Mouse (Mus musculus): ENCODE measurements at regions not wholly inside any gene's neighbourhood (a gene's known extent, or its start where the extent isn't known, plus 50 kb on each side); places are given as distances from the start of the nearest gene placed in this dataset.
"Not testable (repeated sequence)": the region's sequence is repeated elsewhere in the genome, so short reads cannot be mapped to it uniquely, and the experiment has no call there.

DNA sequence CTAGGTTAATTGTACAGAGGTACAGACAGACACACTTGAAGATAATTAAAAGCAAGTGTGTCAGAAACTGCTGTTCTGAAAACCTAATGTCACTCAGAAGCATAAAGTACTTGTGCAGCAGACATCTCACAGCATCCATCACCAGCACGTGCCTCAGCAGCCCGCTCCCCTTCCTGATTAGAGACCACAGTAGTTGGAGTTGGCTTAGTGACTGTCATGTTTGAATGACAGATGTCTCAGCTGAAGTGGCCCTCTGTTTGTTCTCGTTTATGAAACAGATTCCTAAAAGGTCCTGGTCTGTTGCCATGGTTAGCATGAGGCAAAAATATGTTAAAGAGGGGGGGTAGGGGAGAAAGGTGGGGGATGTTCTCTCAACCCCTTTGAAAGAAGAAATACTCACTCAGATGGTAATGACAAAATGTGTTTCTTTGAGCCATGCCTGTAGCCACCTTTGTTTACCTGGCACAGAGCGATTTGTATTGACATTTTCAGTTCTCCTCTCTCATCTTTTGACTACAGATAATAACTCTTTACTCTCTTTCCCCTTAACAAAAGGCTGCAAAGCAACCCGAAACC lies 100.2 kb upstream of the Pou6f2 start:
- Histone ChIP-seq H3K9ac (ENCODE audit: low read length) (no peak overlapping the region), H3K36me3 (ENCODE audit: control insufficient read depth, insufficient read depth, low read length) (no peaks in the 10 kb centered on the region), H3K9me3 (ENCODE audit: control insufficient read depth, low read length) (no peaks in the 10 kb centered on the region; the same call in 1 of the 2 replicates), H3K4me3 (ENCODE audit: low read depth, low read length) (no peak overlapping the region), H3K27me3 (ENCODE audit: control insufficient read depth, insufficient read depth, low read length) (no peaks in the 10 kb centered on the region), H3K27ac (replicated peaks; ENCODE audit: low read depth, low read length) (no peak overlapping the region), H3K4me2 (ENCODE audit: low read depth, severe bottlenecking) (no peak overlapping the region), H3K4me1 (ENCODE audit: control insufficient read depth, insufficient read depth, low read length) (no peaks in the 10 kb centered on the region)
- ATAC-seq (ENCODE audit: insufficient number of reproducible peaks, low FRiP score, low TSS enrichment, low read depth) (no peak), DNase-seq (ENCODE audit: low spot score) (no peak)
- 21% methylated on average over 5 of the region's 5 CpGs for WGBS

DNA sequence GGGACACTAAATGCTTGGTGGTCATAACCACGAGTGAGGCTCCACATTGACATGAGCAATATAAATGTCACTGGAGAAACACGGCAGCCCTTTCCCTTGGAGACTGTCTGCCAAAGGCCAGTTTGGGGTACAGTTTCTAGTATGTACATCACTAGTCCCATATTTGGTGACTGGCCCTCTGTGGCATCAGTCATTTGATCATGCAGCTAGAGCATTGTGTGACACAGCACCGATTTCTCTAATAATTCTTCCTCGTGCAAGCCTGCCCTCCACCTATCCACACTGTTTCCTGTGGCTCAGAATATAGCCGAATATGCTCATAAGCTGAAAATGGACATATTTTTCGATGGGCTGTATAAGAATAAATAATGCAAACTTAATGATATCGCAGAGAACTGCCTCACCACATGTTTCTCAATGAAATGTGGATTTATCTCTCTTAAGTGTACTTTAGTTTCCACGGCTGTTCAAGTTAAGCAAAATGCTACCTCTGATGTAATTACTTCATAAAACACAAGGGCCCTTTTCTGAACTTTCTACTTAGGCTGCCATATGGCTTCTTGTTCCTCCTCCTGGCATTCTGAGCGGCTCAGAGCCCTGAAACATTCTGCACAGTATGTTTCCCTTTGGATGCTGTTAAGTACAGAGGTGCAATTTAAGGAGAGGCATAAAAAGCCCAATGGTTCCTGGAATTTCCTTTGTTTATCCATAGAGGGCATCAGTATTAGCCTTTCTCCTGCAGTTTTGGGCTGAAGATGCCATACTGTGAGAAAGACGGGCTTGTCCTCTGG lies 97.7 kb upstream of the Pou6f2 start:
- DNase-seq (ENCODE audit: low spot score) (no peak), ATAC-seq (ENCODE audit: insufficient number of reproducible peaks, low FRiP score, low TSS enrichment, low read depth) (no peak)
- Histone ChIP-seq H3K4me2 (ENCODE audit: low read depth, severe bottlenecking) (no peak overlapping the region), H3K27ac (replicated peaks; ENCODE audit: low read depth, low read length) (no peak overlapping the region), H3K27me3 (ENCODE audit: control insufficient read depth, insufficient read depth, low read length) (no peaks in the 10 kb centered on the region), H3K36me3 (ENCODE audit: control insufficient read depth, insufficient read depth, low read length) (no peaks in the 10 kb centered on the region), H3K4me3 (ENCODE audit: low read depth, low read length) (no peak overlapping the region), H3K9ac (ENCODE audit: low read length) (no peak overlapping the region), H3K4me1 (ENCODE audit: control insufficient read depth, insufficient read depth, low read length) (no peaks in the 10 kb centered on the region), H3K9me3 (ENCODE audit: control insufficient read depth, low read length) (no peaks in the 10 kb centered on the region)
- WGBS: 61% methylated on average over 10 of the region's 10 CpGs

DNA sequence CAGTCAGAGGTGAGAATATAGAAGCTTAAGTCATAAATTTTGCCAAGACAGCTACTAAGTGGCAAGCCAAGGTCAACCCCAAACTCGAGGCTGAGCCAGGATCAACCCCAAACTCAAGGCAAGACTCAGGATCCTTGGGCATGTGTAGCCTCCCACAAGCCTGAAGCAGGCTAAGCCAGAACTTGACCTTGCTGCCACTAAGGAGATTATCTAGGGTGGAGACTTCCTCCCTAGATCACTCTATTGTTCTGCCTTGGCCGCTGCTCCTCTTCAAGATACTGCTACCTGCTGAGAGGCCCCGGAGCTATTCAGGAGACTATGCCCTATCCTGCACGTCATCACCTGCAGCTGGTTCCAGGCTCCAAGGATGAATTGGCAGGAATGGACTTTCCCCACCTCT lies 88.3 kb upstream of the Pou6f2 start:
- not testable (repeated sequence) for H3K27ac ChIP-seq (replicated peaks; ENCODE audit: low read depth, low read length); DNase-seq (ENCODE audit: low spot score); H3K4me2 ChIP-seq (ENCODE audit: low read depth, severe bottlenecking); H3K4me1 ChIP-seq (ENCODE audit: control insufficient read depth, insufficient read depth, low read length); H3K9me3 ChIP-seq (ENCODE audit: control insufficient read depth, low read length); ATAC-seq (ENCODE audit: insufficient number of reproducible peaks, low FRiP score, low TSS enrichment, low read depth); H3K36me3 ChIP-seq (ENCODE audit: control insufficient read depth, insufficient read depth, low read length); H3K9ac ChIP-seq (ENCODE audit: low read length); H3K4me3 ChIP-seq (ENCODE audit: low read depth, low read length); H3K27me3 ChIP-seq (ENCODE audit: control insufficient read depth, insufficient read depth, low read length)
- 41% methylated on average over 4 of the region's 4 CpGs for WGBS

DNA sequence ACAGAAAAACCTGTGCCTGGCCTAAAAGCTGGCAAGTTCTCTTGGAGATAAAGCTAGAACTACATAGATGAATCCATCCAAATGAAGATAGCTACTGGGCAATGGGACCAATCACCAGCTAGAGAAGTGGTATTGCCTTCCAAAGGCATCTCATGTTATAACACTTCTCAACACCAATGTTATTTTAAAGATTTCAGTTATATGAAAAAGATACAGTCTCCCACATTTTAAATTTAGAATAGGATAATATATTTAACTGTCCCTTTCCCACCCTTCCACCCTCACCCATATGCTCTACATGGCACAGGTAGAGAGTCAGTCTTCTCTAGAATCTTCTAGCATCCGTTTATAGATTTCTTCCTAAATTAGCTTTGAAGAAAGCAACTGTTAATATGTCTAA lies 87.6 kb upstream of the Pou6f2 start:
- Histone ChIP-seq H3K4me3 (ENCODE audit: low read depth, low read length) (no peak overlapping the region), H3K4me2 (ENCODE audit: low read depth, severe bottlenecking) (no peak overlapping the region), H3K27ac (replicated peaks; ENCODE audit: low read depth, low read length) (no peak overlapping the region), H3K9ac (ENCODE audit: low read length) (no peak overlapping the region), H3K4me1 (ENCODE audit: control insufficient read depth, insufficient read depth, low read length) (no peaks in the 10 kb centered on the region), H3K36me3 (ENCODE audit: control insufficient read depth, insufficient read depth, low read length) (no peaks in the 10 kb centered on the region), H3K9me3 (ENCODE audit: control insufficient read depth, low read length) (no peaks in the 10 kb centered on the region), H3K27me3 (ENCODE audit: control insufficient read depth, insufficient read depth, low read length) (no peaks in the 10 kb centered on the region)
- DNase-seq (ENCODE audit: low spot score): no peak
- 88% methylated on average over 1 of the region's 1 CpGs for WGBS
- ATAC-seq (ENCODE audit: insufficient number of reproducible peaks, low FRiP score, low TSS enrichment, low read depth): no peak

DNA sequence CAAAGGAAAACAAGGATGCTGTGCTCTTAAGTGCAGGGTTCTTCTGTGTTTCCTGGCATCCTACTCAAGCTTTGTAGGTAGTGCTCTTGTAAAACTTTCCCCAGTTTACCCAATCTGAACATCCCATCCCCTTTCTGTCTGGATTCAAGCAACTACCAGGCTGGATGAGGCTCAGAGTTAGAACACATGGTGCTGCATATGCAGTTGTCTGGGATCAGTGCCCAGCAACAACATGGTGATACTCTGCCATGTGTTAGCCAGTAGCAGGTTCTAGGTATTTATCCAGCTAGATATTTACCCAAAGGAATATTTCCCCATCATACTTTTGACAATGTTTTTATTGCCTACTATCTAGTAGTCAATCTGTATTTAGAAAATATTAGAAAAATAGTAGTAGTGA lies 78.8 kb upstream of the Pou6f2 start:
- H3K36me3 ChIP-seq (ENCODE audit: control insufficient read depth, insufficient read depth, low read length): no peaks in the 10 kb centered on the region
- no peaks in the 10 kb centered on the region for H3K4me1 ChIP-seq (ENCODE audit: control insufficient read depth, insufficient read depth, low read length)
- DNase-seq (ENCODE audit: low spot score) (no peak), ATAC-seq (ENCODE audit: insufficient number of reproducible peaks, low FRiP score, low TSS enrichment, low read depth) (no peak)
- no peak overlapping the region for H3K4me3 ChIP-seq (ENCODE audit: low read depth, low read length)
- H3K9ac ChIP-seq (ENCODE audit: low read length): no peak overlapping the region
- H3K27me3 ChIP-seq (ENCODE audit: control insufficient read depth, insufficient read depth, low read length): no peaks in the 10 kb centered on the region
- H3K4me2 ChIP-seq (ENCODE audit: low read depth, severe bottlenecking): no peak overlapping the region
- no peak overlapping the region for H3K27ac ChIP-seq (replicated peaks; ENCODE audit: low read depth, low read length)
- no peaks in the 10 kb centered on the region for H3K9me3 ChIP-seq (ENCODE audit: control insufficient read depth, low read length)

DNA sequence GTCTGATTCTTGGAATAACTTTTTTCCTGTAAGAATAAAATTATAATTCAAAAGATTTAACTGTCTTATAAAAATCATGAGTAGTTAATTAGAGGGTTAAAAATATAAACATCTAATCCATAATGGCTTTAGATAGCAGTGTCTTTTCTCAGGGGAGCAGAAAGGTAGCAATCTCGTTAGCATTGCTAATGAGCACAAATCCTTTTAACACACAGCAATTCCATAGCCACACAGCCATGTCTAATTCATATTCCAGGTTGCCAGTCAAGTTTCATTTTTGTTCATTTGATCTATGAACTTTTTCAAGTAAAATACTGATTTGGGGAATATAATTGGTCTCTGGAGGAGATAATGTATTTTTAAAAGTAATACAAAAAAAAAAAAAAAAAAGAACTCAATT lies 74.0 kb upstream of the Pou6f2 start:
- ATAC-seq (ENCODE audit: insufficient number of reproducible peaks, low FRiP score, low TSS enrichment, low read depth) (no peak), DNase-seq (ENCODE audit: low spot score) (no peak)
- Histone ChIP-seq H3K4me1 (ENCODE audit: control insufficient read depth, insufficient read depth, low read length) (no peaks in the 10 kb centered on the region), H3K36me3 (ENCODE audit: control insufficient read depth, insufficient read depth, low read length) (no peaks in the 10 kb centered on the region), H3K9me3 (ENCODE audit: control insufficient read depth, low read length) (no peaks in the 10 kb centered on the region), H3K4me2 (ENCODE audit: low read depth, severe bottlenecking) (no peak overlapping the region), H3K4me3 (ENCODE audit: low read depth, low read length) (no peak overlapping the region), H3K27me3 (ENCODE audit: control insufficient read depth, insufficient read depth, low read length) (no peaks in the 10 kb centered on the region), H3K9ac (ENCODE audit: low read length) (no peak overlapping the region), H3K27ac (replicated peaks; ENCODE audit: low read depth, low read length) (no peak overlapping the region)
- WGBS: 69% methylated on average over 1 of the region's 1 CpGs

DNA sequence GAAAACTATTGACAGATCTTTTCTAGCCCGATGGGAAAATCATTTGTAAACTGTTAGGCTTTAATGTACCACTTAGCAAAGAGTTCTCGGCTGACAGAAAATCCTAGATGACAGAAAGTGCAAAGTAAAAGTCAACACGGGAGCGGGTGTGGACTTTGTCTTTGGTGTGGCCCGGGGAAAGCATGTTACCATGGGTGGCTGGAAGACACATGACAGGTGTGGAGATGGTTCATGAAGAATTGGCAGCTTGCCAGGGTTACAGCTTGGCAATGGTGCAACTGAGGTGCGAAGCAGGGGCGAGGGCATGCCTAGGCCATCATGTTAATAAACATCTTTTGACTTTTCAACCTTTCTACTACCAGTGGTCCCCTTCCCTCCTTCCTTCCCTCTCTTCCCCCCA lies 68.4 kb upstream of the Pou6f2 start:
- H3K4me1 ChIP-seq (ENCODE audit: control insufficient read depth, insufficient read depth, low read length): no peaks in the 10 kb centered on the region
- H3K36me3 ChIP-seq (ENCODE audit: control insufficient read depth, insufficient read depth, low read length): no peaks in the 10 kb centered on the region
- DNase-seq (ENCODE audit: low spot score): no peak
- 90% methylated on average over 7 of the region's 7 CpGs for WGBS
- no peaks in the 10 kb centered on the region for H3K9me3 ChIP-seq (ENCODE audit: control insufficient read depth, low read length)
- no peak for ATAC-seq (ENCODE audit: insufficient number of reproducible peaks, low FRiP score, low TSS enrichment, low read depth)
- H3K4me2 ChIP-seq (ENCODE audit: low read depth, severe bottlenecking): no peak overlapping the region
- H3K27me3 ChIP-seq (ENCODE audit: control insufficient read depth, insufficient read depth, low read length): no peaks in the 10 kb centered on the region
- no peak overlapping the region for H3K4me3 ChIP-seq (ENCODE audit: low read depth, low read length)
- no peak overlapping the region for H3K27ac ChIP-seq (replicated peaks; ENCODE audit: low read depth, low read length)
- H3K9ac ChIP-seq (ENCODE audit: low read length): no peak overlapping the region

DNA sequence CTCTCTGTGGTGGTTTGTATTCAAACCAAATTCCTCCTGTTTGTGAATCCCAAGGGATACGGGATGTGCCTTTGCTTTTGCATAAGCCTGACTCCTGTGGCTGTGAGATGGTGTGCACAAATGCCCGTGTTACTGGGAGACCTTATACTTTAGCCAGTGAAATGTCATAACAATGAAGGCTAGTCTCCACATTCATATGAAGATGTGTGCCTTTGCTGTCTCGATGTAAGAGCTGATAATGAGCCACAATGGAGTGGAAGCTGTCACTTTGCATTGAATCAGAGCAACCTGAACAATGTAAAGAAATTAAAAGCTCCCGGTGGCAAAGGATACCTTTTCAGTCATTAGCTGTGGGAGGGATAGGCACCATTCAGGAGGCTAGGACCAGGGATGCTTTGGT lies 64.7 kb upstream of the Pou6f2 start:
- no peak for ATAC-seq (ENCODE audit: insufficient number of reproducible peaks, low FRiP score, low TSS enrichment, low read depth)
- no peaks in the 10 kb centered on the region for H3K4me1 ChIP-seq (ENCODE audit: control insufficient read depth, insufficient read depth, low read length)
- H3K9me3 ChIP-seq (ENCODE audit: control insufficient read depth, low read length): no peaks in the 10 kb centered on the region
- no peak overlapping the region for H3K27ac ChIP-seq (replicated peaks; ENCODE audit: low read depth, low read length)
- H3K9ac ChIP-seq (ENCODE audit: low read length): no peak overlapping the region
- no peak overlapping the region for H3K4me3 ChIP-seq (ENCODE audit: low read depth, low read length)
- H3K36me3 ChIP-seq (ENCODE audit: control insufficient read depth, insufficient read depth, low read length): no peaks in the 10 kb centered on the region
- no peak for DNase-seq (ENCODE audit: low spot score)
- H3K4me2 ChIP-seq (ENCODE audit: low read depth, severe bottlenecking): no peak overlapping the region
- H3K27me3 ChIP-seq (ENCODE audit: control insufficient read depth, insufficient read depth, low read length): no peaks in the 10 kb centered on the region
- 60% methylated on average over 4 of the region's 4 CpGs for WGBS

Data from limb, embryonic 11.5 days (tissue).